Mouse (Mus musculus): ENCODE data around the gene Ccdc60. TPM values are rescaled to one million over a fixed set of nuclear protein-coding genes. Genes with fewer than 3 reads are reported as not detected.
A peak's percentile ranks its signal among the peaks of the same experiment; 100 is the strongest.
"Not testable (repeated sequence)": the region's sequence is repeated elsewhere in the genome, so short reads cannot be mapped to it uniquely, and the experiment has no call there.

Gene Ccdc60
- polyA plus RNA-seq, 1 experiment from 2014 or later = 2.5 TPM

DNA sequence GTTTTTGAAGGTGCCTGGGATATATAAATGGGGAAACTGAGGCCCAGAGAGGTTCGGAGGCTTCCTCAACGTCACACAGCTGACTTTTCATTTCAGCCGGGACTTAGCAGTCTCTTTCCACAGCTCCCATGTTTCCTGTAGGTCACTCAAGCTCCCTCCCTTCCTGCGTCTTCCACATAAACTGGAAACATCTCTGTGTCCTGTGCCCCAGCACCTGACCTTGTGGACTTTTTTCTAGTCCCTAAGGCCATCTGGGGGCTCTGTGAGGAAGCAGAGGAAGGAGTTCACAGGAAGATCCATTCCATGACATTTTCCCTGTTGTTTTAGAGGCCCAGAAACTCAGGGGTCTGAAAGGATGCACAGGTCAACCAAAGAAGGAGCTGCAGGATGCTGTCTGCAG is 16.8 kb upstream of the Ccdc60 start:
- WGBS = 78% methylated on average over 4 of the region's 4 CpGs
- Histone ChIP-seq H3K4me3 (ENCODE audit: low read length) (no peak overlapping the region), H3K36me3 (ENCODE audit: control insufficient read depth, insufficient read depth, low read length) (no peaks in the 10 kb centered on the region), H3K4me1 (replicated peaks; ENCODE audit: control insufficient read depth, insufficient read depth, low read length) (peaks cover 16% of the 10 kb centered on the region), H3K9me3 (ENCODE audit: control insufficient read depth, low read length) (no peaks in the 10 kb centered on the region), H3K9ac (ENCODE audit: low read length) (no peak overlapping the region), H3K27me3 (ENCODE audit: control insufficient read depth, insufficient read depth, low read depth, low read length) (no peaks in the 10 kb centered on the region), H3K4me2 (ENCODE audit: low read depth, low read length) (no peak overlapping the region), H3K27ac (ENCODE audit: low read length) (no peak overlapping the region)
- ATAC-seq (ENCODE audit: low read depth) = no peak

DNA sequence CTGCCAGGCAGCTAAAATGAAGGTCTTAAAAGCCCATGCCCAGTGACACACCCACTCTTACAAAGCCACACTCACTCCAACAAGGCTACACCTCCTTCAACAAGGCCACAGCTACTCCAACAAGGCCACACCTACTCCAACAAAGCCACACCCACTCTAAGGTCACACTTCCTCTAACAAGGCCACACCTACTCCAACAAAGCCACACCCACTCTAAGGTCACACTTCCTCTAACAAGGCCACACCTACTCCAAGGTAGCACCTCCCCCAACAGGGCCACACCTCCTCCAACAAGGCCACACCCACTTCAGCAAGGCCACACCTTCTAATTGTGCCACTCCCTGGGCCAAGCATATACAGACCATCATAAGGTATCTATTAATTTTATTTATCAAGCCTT is 16.4 kb upstream of the Ccdc60 start:
- not testable (repeated sequence) for H3K4me2 ChIP-seq (ENCODE audit: low read depth, low read length); H3K36me3 ChIP-seq (ENCODE audit: control insufficient read depth, insufficient read depth, low read length); H3K9ac ChIP-seq (ENCODE audit: low read length); H3K9me3 ChIP-seq (ENCODE audit: control insufficient read depth, low read length); H3K27ac ChIP-seq (ENCODE audit: low read length); H3K27me3 ChIP-seq (ENCODE audit: control insufficient read depth, insufficient read depth, low read depth, low read length); ATAC-seq (ENCODE audit: low read depth); H3K4me3 ChIP-seq (ENCODE audit: low read length)
- H3K4me1 ChIP-seq (replicated peaks; ENCODE audit: control insufficient read depth, insufficient read depth, low read length) = peaks cover 16% of the 10 kb centered on the region

DNA sequence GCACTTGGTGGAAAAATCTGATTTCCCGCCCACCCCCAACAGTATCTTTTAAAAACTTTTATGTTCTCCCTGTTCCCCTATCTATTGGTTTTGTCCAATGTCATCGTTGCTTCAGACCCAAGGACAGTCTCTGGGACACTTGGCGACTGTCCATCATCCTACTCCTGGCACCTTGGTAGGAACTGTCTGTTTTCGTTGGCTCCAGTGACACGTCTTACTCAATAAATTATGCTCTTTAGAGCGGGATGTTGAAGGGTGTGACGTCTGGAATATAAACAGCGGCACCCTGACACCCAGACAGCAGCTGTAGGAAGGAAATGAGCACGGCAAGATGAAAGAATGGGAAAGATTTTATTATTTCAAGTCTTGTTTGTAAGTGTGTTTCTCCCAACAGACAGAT is 12.2 kb upstream of the Ccdc60 start:
- Histone ChIP-seq H3K9me3 (ENCODE audit: control insufficient read depth, low read length) (peaks cover under 1% of the 10 kb centered on the region; the same call in 1 of the 2 replicates), H3K27me3 (ENCODE audit: control insufficient read depth, insufficient read depth, low read depth, low read length) (no peaks in the 10 kb centered on the region), H3K27ac (ENCODE audit: low read length) (no peak overlapping the region), H3K4me2 (ENCODE audit: low read depth, low read length) (no peak overlapping the region), H3K36me3 (ENCODE audit: control insufficient read depth, insufficient read depth, low read length) (no peaks in the 10 kb centered on the region), H3K9ac (ENCODE audit: low read length) (no peak overlapping the region), H3K4me3 (ENCODE audit: low read length) (no peak overlapping the region), H3K4me1 (replicated peaks; ENCODE audit: control insufficient read depth, insufficient read depth, low read length) (peaks cover 10% of the 10 kb centered on the region)
- 33% methylated on average over 9 of the region's 9 CpGs for WGBS
- ATAC-seq (ENCODE audit: low read depth) = peak; percentile 76

DNA sequence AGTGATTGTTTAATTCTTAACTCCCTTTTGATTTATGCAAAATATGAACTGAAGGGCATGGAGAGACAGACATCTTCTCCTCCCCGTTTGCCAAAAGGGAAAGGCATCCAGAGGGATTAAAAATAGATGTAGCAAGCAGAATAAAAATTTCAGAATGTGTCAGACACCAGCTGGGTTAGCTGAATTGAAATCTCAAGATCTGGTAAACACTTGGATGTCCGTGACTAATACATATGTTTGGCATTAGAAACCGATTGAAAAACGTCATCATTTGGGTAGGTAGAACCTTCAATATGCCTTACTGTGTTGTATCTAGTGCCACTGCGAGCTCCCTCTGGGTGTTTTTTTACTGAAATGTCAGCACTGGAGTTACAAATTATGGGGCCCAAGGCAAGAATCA is 4.7 kb upstream of the Ccdc60 start:
- Histone ChIP-seq H3K9me3 (ENCODE audit: control insufficient read depth, low read length) (peaks cover 3% of the 10 kb centered on the region; the same call in 1 of the 2 replicates), H3K4me1 (replicated peaks; ENCODE audit: control insufficient read depth, insufficient read depth, low read length) (peaks cover 6% of the 10 kb centered on the region; the same call in 1 of the 2 replicates), H3K9ac (ENCODE audit: low read length) (no peak overlapping the region), H3K4me3 (ENCODE audit: low read length) (no peak overlapping the region), H3K27me3 (ENCODE audit: control insufficient read depth, insufficient read depth, low read depth, low read length) (no peaks in the 10 kb centered on the region), H3K36me3 (ENCODE audit: control insufficient read depth, insufficient read depth, low read length) (no peaks in the 10 kb centered on the region), H3K4me2 (ENCODE audit: low read depth, low read length) (no peak overlapping the region), H3K27ac (ENCODE audit: low read length) (no peak overlapping the region)
- no peak for ATAC-seq (ENCODE audit: low read depth)
- 61% methylated on average over 5 of the region's 5 CpGs for WGBS

DNA sequence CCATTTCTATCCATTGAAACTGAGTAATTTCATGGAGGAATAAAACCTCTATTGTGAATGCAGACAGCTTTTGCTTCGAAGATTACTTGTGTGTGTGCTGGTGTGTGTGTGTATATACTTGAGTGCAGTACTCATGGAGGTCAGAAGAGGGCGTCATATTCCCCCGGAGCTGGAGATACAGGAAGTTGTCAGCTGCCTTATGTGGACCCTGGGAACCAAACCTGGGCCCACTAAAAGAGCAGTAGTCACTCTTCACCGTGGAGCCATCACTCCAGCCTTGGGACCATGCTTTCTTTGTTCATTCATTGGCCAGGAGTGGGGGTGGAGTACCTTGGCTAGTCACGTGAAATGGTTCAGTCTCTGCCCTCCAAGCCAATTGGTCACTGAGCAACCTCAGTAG is 1.8 kb upstream of the Ccdc60 start:
- Histone ChIP-seq H3K4me1 (replicated peaks; ENCODE audit: control insufficient read depth, insufficient read depth, low read length) (peaks cover 6% of the 10 kb centered on the region; the same call in 1 of the 2 replicates), H3K4me2 (ENCODE audit: low read depth, low read length) (no peak overlapping the region), H3K4me3 (ENCODE audit: low read length) (no peak overlapping the region), H3K9me3 (ENCODE audit: control insufficient read depth, low read length) (no peaks in the 10 kb centered on the region), H3K9ac (ENCODE audit: low read length) (no peak overlapping the region), H3K27me3 (ENCODE audit: control insufficient read depth, insufficient read depth, low read depth, low read length) (no peaks in the 10 kb centered on the region), H3K27ac (ENCODE audit: low read length) (no peak overlapping the region), H3K36me3 (ENCODE audit: control insufficient read depth, insufficient read depth, low read length) (no peaks in the 10 kb centered on the region)
- WGBS = 84% methylated on average over 5 of the region's 5 CpGs
- ATAC-seq (ENCODE audit: low read depth) = no peak

DNA sequence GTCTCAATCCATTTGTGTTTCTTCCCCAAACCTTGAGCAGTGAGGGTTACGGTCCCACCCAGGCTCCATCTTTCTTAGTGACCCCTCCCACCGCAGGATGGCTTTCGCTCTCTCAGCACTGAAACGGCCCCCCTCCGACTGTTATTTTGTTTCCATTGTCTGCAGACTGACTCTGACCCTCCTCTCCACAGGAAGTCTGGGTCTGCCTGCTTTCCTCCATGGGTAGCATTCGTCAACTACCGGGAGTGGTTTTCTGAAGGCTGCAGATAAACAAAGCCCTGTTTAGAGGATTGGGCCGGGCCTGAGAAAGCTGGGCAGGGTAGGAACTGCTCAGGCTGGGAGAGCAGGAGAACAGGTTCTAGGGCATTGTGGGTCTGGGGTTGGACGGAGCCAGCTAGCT is 1.1 kb upstream of the Ccdc60 start:
- ATAC-seq (ENCODE audit: low read depth) = peak; percentile 65
- H3K36me3 ChIP-seq (ENCODE audit: control insufficient read depth, insufficient read depth, low read length) = no peaks in the 10 kb centered on the region
- 9% methylated on average over 9 of the region's 9 CpGs for WGBS
- 0 out of 2 replicates have a peak overlapping the region, but pooled peaks have one; percentile 9 for H3K4me3 ChIP-seq (ENCODE audit: low read length)
- peak overlapping the region; percentile 49 for H3K4me2 ChIP-seq (ENCODE audit: low read depth, low read length)
- H3K9ac ChIP-seq (ENCODE audit: low read length) = peak overlapping the region; percentile 28; the same call in 1 of the 2 replicates
- no peak overlapping the region for H3K27ac ChIP-seq (ENCODE audit: low read length)
- no peaks in the 10 kb centered on the region for H3K9me3 ChIP-seq (ENCODE audit: control insufficient read depth, low read length)
- peaks cover 6% of the 10 kb centered on the region; the same call in 1 of the 2 replicates for H3K4me1 ChIP-seq (replicated peaks; ENCODE audit: control insufficient read depth, insufficient read depth, low read length)
- no peaks in the 10 kb centered on the region for H3K27me3 ChIP-seq (ENCODE audit: control insufficient read depth, insufficient read depth, low read depth, low read length)

DNA sequence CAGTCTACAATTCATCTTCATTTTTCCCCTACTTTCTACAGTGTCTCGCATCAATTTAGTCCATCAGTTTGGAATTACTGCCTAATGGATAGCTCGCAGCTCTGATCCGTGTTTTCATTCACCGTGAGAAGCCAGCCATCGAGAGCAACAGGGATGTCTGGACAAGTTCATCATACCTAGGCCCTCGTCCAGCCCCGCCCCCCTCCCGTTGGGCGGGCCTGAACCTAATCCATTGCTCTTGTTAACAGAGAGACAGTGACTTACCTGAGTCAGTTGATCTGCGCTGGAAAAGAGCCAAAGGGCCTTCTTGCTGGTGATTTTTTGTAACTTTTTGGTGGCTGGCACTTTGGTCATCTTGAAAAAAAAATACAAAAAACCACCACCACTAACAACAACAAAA is 602 bp downstream of the Ccdc60 start:
- WGBS = 50% methylated on average over 10 of the region's 10 CpGs
- Histone ChIP-seq H3K4me3 (ENCODE audit: low read length) (no peak overlapping the region), H3K9me3 (ENCODE audit: control insufficient read depth, low read length) (no peaks in the 10 kb centered on the region), H3K9ac (ENCODE audit: low read length) (no peak overlapping the region), H3K27ac (ENCODE audit: low read length) (no peak overlapping the region), H3K4me1 (replicated peaks; ENCODE audit: control insufficient read depth, insufficient read depth, low read length) (peaks cover 6% of the 10 kb centered on the region; the same call in 1 of the 2 replicates), H3K27me3 (ENCODE audit: control insufficient read depth, insufficient read depth, low read depth, low read length) (no peaks in the 10 kb centered on the region), H3K4me2 (ENCODE audit: low read depth, low read length) (no peak overlapping the region), H3K36me3 (ENCODE audit: control insufficient read depth, insufficient read depth, low read length) (no peaks in the 10 kb centered on the region)
- no peak for ATAC-seq (ENCODE audit: low read depth)

DNA sequence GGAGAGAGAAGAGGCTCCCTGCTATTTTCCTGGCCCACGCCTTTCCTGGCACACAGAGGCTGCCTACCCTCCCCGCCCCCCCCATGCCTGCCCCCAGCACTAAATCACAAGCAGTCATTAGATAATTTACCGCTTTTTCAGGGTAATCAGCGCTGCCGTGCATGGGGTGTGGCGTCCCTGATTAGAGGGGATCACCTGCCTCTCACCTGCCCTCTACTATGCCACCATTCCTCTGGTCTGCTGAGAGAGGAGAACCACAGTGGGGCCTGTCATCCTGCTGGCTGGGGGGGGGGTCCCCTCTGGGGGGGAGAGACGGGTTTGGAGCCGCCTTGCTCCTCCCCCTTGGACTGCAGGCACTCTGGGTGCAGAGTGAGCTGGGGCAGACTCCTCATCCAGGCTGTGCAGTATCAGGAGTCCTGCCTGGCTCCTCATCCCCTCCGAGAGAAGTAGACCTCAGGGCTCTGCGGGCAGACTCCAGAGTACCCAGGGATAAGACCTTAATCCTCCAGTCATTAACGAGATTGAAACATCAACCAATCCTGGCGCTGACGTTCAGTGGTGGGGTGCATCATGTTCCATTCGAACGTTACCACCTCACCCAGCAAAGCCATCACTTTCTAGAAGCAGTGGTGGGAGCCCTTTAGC is 3.1 kb downstream of the Ccdc60 start:
- no peak overlapping the region for H3K27ac ChIP-seq (ENCODE audit: low read length)
- H3K9me3 ChIP-seq (ENCODE audit: control insufficient read depth, low read length) = no peaks in the 10 kb centered on the region
- WGBS = 29% methylated on average over 15 of the region's 15 CpGs
- no peak for ATAC-seq (ENCODE audit: low read depth)
- no peaks in the 10 kb centered on the region for H3K27me3 ChIP-seq (ENCODE audit: control insufficient read depth, insufficient read depth, low read depth, low read length)
- H3K4me2 ChIP-seq (ENCODE audit: low read depth, low read length) = no peak overlapping the region
- H3K4me3 ChIP-seq (ENCODE audit: low read length) = no peak overlapping the region
- no peak overlapping the region for H3K9ac ChIP-seq (ENCODE audit: low read length)
- peaks cover 6% of the 10 kb centered on the region; the same call in 1 of the 2 replicates for H3K4me1 ChIP-seq (replicated peaks; ENCODE audit: control insufficient read depth, insufficient read depth, low read length)
- H3K36me3 ChIP-seq (ENCODE audit: control insufficient read depth, insufficient read depth, low read length) = no peaks in the 10 kb centered on the region

DNA sequence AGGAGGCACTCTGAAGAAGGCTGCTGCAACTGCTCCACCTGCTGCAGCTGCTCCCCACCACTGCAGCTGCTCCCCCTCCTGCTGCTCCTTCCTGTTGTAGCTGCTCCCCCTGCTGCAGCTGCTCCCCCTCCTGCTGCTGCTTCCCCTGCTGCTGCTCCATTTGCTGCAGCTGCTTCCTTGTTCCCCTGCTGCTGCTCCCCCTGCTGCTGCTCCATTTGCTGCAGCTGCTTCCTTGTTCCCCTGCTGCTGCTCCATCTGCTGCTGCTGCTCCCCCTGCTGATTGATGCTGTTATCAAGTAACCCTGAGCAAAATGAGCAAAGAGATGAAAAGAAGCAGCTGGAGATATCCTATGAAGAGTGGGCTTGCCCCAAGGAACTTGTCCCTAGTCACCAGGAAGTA is 8.3 kb downstream of the Ccdc60 start:
- no peak overlapping the region for H3K4me2 ChIP-seq (ENCODE audit: low read depth, low read length)
- ATAC-seq (ENCODE audit: low read depth) = no peak
- H3K27ac ChIP-seq (ENCODE audit: low read length) = no peak overlapping the region
- no peaks in the 10 kb centered on the region for H3K4me1 ChIP-seq (replicated peaks; ENCODE audit: control insufficient read depth, insufficient read depth, low read length)
- no peak overlapping the region for H3K9ac ChIP-seq (ENCODE audit: low read length)
- H3K36me3 ChIP-seq (ENCODE audit: control insufficient read depth, insufficient read depth, low read length) = no peaks in the 10 kb centered on the region
- H3K27me3 ChIP-seq (ENCODE audit: control insufficient read depth, insufficient read depth, low read depth, low read length) = no peaks in the 10 kb centered on the region
- no peak overlapping the region for H3K4me3 ChIP-seq (ENCODE audit: low read length)
- 0 out of 2 replicates have a peak, but pooled peaks cover 2% of the 10 kb centered on the region for H3K9me3 ChIP-seq (ENCODE audit: control insufficient read depth, low read length)

Measured in lung, embryonic 16.5 days (tissue).